Comparison of ENCODE assay signal across 9 mouse cellular contexts in the genomic region with DNA sequence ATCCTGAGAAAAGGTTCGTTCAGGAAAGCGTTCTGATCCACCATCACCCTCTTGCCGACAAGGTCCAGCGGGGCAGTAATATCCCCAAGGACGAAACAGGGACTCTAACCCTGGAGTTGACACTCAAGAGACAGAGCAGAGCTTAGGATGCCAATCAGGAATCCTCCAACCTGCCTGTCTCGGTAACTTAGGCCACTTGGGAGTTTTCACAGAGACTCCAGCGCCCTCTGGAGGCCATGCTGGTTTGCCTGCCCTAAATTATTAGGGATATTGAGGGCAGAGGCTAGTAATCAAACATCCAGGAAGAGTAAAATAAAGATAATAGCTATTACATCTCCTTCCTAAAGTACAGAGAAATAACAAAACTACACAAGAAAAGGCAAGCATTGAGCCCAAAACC. TPM values are rescaled to one million over a fixed set of nuclear protein-coding genes. Genes with fewer than 3 reads are reported as not detected.
DNase-seq lines count a peak whose midpoint lies in the region; ATAC-seq and TF ChIP-seq lines count a peak whose summit lies in the region.
"Had no signal": no experiment of that assay in that cellular context is flagged by ENCODE, and none has a peak within 500 bp of the region (broad histone marks: within the 10 kb centered on the region; RNA-seq: fewer than 3 reads in every experiment).

No protein-coding gene starts in this region.

- no peak overlapping the region for H3K4me3 ChIP-seq in kidney, embryonic 15.5 days (replicated peaks)
- no peak overlapping the region for H3K4me3 ChIP-seq in MEL (ENCODE audit: control insufficient read depth in 1 of 2, insufficient read depth in 1 of 2, low read depth in 2 of 2, low read length in 2 of 2)
- H3K4me3 ChIP-seq in embryonic facial prominence, embryonic 14.5 days (ENCODE audit: low read depth, low read length) = no peak overlapping the region
- no peak overlapping the region for H3K4me3 ChIP-seq in layer of hippocampus, adult 2 months
- H3K4me3 ChIP-seq: embryonic facial prominence, embryonic 15.5 days had no signal

- TF ChIP-seq CTCF in MEL (IDR thresholded peaks at IDR 0.05 in 2 of 3, conservative IDR thresholded peaks at IDR 0.05 in 1 of 3; ENCODE audit: control insufficient read depth in 1 of 3, insufficient read depth in 1 of 3, low read depth in 2 of 3, low read length in 3 of 3, poor library complexity in 1 of 3, severe bottlenecking in 1 of 3) = peak; percentile 57 to 86 (median 66); a peak in 5 of 6 replicates
- TF ChIP-seq CTCF in layer of hippocampus, adult 2 months (conservative IDR thresholded peaks at IDR 0.05) = peak; percentile 86

- no peak for TF ChIP-seq EP300 in MEL (IDR thresholded peaks at IDR 0.05; ENCODE audit: low read depth in 1 of 2, low read length in 2 of 2)

- H3K4me2 ChIP-seq in kidney, embryonic 15.5 days = no peak overlapping the region
- H3K4me2 ChIP-seq in embryonic facial prominence, embryonic 14.5 days (ENCODE audit: low read depth, low read length) = no peak overlapping the region
- H3K4me2 ChIP-seq: embryonic facial prominence, embryonic 15.5 days had no signal

- ATAC-seq in kidney, embryonic 15.5 days (replicated peaks; ENCODE audit: low FRiP score) = no peak
- ATAC-seq in embryonic facial prominence, embryonic 14.5 days (ENCODE audit: low read depth) = no peak

- H3K9ac ChIP-seq in kidney, embryonic 15.5 days = no peak overlapping the region
- H3K9ac ChIP-seq in MEL (ENCODE audit: control insufficient read depth, low read depth, low read length, poor library complexity, severe bottlenecking) = no peak overlapping the region
- no peak overlapping the region for H3K9ac ChIP-seq in embryonic facial prominence, embryonic 14.5 days (ENCODE audit: low read depth, low read length)
- H3K9ac ChIP-seq: embryonic facial prominence, embryonic 15.5 days had no signal

- TF ChIP-seq RAD21 in MEL (IDR thresholded peaks at IDR 0.05; ENCODE audit: low read depth, low read length) = peak; percentile 66

- no peak overlapping the region for H3K27ac ChIP-seq in kidney, embryonic 15.5 days
- H3K27ac ChIP-seq in MEL (ENCODE audit: control insufficient read depth, low read depth, low read length) = no peak overlapping the region
- no peak overlapping the region for H3K27ac ChIP-seq in embryonic facial prominence, embryonic 14.5 days (replicated peaks; ENCODE audit: low read depth, low read length)
- H3K27ac ChIP-seq in layer of hippocampus, adult 2 months = no peak overlapping the region
- H3K27ac ChIP-seq: embryonic facial prominence, embryonic 15.5 days had no signal

- no peaks in the 10 kb centered on the region for H3K79me2 ChIP-seq in MEL (ENCODE audit: control insufficient read depth, insufficient read depth, low read length, poor library complexity)

- H3K4me1 ChIP-seq in kidney, embryonic 15.5 days = no peaks in the 10 kb centered on the region
- H3K4me1 ChIP-seq in MEL (ENCODE audit: control insufficient read depth in 1 of 2, insufficient read depth in 2 of 2, low read length in 2 of 2) = no peaks in the 10 kb centered on the region; a peak in 1 of 4 replicates
- H3K4me1 ChIP-seq in embryonic facial prominence, embryonic 14.5 days (ENCODE audit: control insufficient read depth, insufficient read depth, low read length) = no peaks in the 10 kb centered on the region

- no peaks in the 10 kb centered on the region for H3K36me3 ChIP-seq in kidney, embryonic 15.5 days
- H3K36me3 ChIP-seq in MEL (ENCODE audit: control insufficient read depth in 1 of 2, insufficient read depth in 2 of 2, low read length in 2 of 2) = no peaks in the 10 kb centered on the region
- H3K36me3 ChIP-seq in embryonic facial prominence, embryonic 14.5 days (ENCODE audit: control insufficient read depth, insufficient read depth, low read length) = no peaks in the 10 kb centered on the region
- H3K36me3 ChIP-seq: embryonic facial prominence, embryonic 15.5 days had no signal

- no peaks in the 10 kb centered on the region for H3K9me3 ChIP-seq in kidney, embryonic 15.5 days (replicated peaks)
- H3K9me3 ChIP-seq in MEL (replicated peaks; ENCODE audit: insufficient read depth, low read length) = no peaks in the 10 kb centered on the region
- H3K9me3 ChIP-seq in embryonic facial prominence, embryonic 14.5 days (ENCODE audit: control insufficient read depth, low read length) = no peaks in the 10 kb centered on the region
- H3K9me3 ChIP-seq: embryonic facial prominence, embryonic 15.5 days had no signal

- peak; percentile 49 for DNase-seq in kidney, adult 11 months
- peak; percentile 59 for DNase-seq in MEL (ENCODE audit: low read depth, low spot score)
- peak; percentile 83 for DNase-seq in brain, adult 2 months (ENCODE audit: low read depth, low spot score)
- peak; percentile 20 for DNase-seq in embryonic facial prominence, embryonic 14.5 days (ENCODE audit: low spot score)
- DNase-seq in layer of hippocampus, adult 2 months (ENCODE audit: low spot score in 2 of 2) = peak; percentile 32 to 74
- peak; percentile 45 for DNase-seq in mesoderm, embryonic 11.5 days (ENCODE audit: low read depth, low spot score)
- peak; percentile 66 for DNase-seq in urinary bladder, postnatal 25 days (ENCODE audit: low spot score)

- TF ChIP-seq POLR2A in MEL (IDR thresholded peaks at IDR 0.05; ENCODE audit: control insufficient read depth in 1 of 2, insufficient read depth in 1 of 2, low read depth in 1 of 2, low read length in 2 of 2, poor library complexity in 1 of 2) = no peak

- H3K27me3 ChIP-seq in kidney, embryonic 15.5 days = no peaks in the 10 kb centered on the region
- peaks cover 8% of the 10 kb centered on the region in 2 experiments for H3K27me3 ChIP-seq in MEL (ENCODE audit: control insufficient read depth in 1 of 2, insufficient read depth in 2 of 2, low read length in 2 of 2)
- no peaks in the 10 kb centered on the region for H3K27me3 ChIP-seq in embryonic facial prominence, embryonic 14.5 days (replicated peaks; ENCODE audit: control insufficient read depth, insufficient read depth, low read length)
- H3K27me3 ChIP-seq: embryonic facial prominence, embryonic 15.5 days had no signal

- WGBS in kidney, embryonic 15.5 days = 52% methylated on average over 7 of the region's 7 CpGs
- WGBS in embryonic facial prominence, embryonic 14.5 days = 44% methylated on average over 7 of the region's 7 CpGs

TF ChIP-seq in MEL, 35 proteins besides CTCF, POLR2A, EP300 and RAD21:
- TF ChIP-seq ZKSCAN1 (IDR thresholded peaks at IDR 0.05; ENCODE audit: low read depth, low read length) (no peak), ZNF384 (IDR thresholded peaks at IDR 0.05; ENCODE audit: low read depth, low read length) (no peak), USF1 (IDR thresholded peaks at IDR 0.05; ENCODE audit: low read depth, low read length) (no peak), MAZ (IDR thresholded peaks at IDR 0.05; ENCODE audit: low read depth, low read length) (no peak), MYB (IDR thresholded peaks at IDR 0.05; ENCODE audit: low read depth, low read length) (no peak), TCF12 (IDR thresholded peaks at IDR 0.05; ENCODE audit: low read depth, low read length) (no peak), CHD2 (IDR thresholded peaks at IDR 0.05; ENCODE audit: low read length) (no peak), ZC3H11A (IDR thresholded peaks at IDR 0.05; ENCODE audit: low read depth, low read length) (peak; percentile 62), CHD1 (IDR thresholded peaks at IDR 0.05; ENCODE audit: low read depth, low read length) (no peak), SMC3 (IDR thresholded peaks at IDR 0.05; ENCODE audit: low read depth, low read length) (peak; percentile 77), MEF2A (IDR thresholded peaks at IDR 0.05; ENCODE audit: extremely low read depth, insufficient replicate concordance, low read depth, low read length, poor library complexity, severe bottlenecking) (no peak), E2F4 (IDR thresholded peaks at IDR 0.05; ENCODE audit: borderline replicate concordance, low read depth, low read length) (no peak), ELF1 (IDR thresholded peaks at IDR 0.05; ENCODE audit: low read depth, low read length) (no peak), TAL1 (IDR thresholded peaks at IDR 0.05; ENCODE audit: low read length) (no peak)

RNA-seq across cellular contexts. Expression of a gene that starts 54.0 kb away (rescaled TPM):
- polyA plus RNA-seq in kidney, embryonic 15.5 days (2015; fragmentation: Nextera tagmentation; extraction: Ambion mirVana) = 0.73 and 1.1 TPM in 2 replicates
- total RNA-seq in MEL (2012; rRNA removed) = 0.07 and 0.12 TPM in 2 replicates
- polyA plus RNA-seq in MEL (2012; ENCODE audit: insufficient read depth in 1 of 2, insufficient read length in 2 of 2, low read depth in 1 of 2, low replicate concordance in 2 of 2, missing spikeins in 1 of 2) = 1 to 10 TPM in 1 of 2 experiments, not detected in 1; 1.4 TPM
- polyA plus RNA-seq in embryonic facial prominence, embryonic 14.5 days (2014; fragmentation: Nextera tagmentation; extraction: Ambion mirVana) = 0.63 and 1.2 TPM in 2 replicates
- not detected for total RNA-seq in layer of hippocampus, adult 2 months (2021)

Comparison
In these comparisons a context has a peak if more than half of its experiments do, and no peak if none do; other contexts are left out.
1. DNase-seq: peak in every context shown above with its lines; median percentile 83 in brain, adult 2 months; 66 in urinary bladder, postnatal 25 days; 59 in MEL; 53 in layer of hippocampus, adult 2 months; 49 in kidney, adult 11 months; 45 in mesoderm, embryonic 11.5 days; 20 in embryonic facial prominence, embryonic 14.5 days.